Mouse (Mus musculus) mouse embryonic stem cell (cell line): Measurements from ENCODE around the gene Nars2.

ENCODE experiments used
- in situ Hi-C, 2 experiments: fragments of 300-500 bp; cut with MboI; formaldehyde crosslinking; loops; 1 replicate in 1 of 2; 3 replicates in 1 of 2; pipeline ENCODE4 v1.14.3; 2019 to 2020; ENCODE audit warnings: low sequenced_read_pairs in 2 of 2, low pct_unique_long_range_greater_than_20kb in 1 of 2, mixed read lengths in 1 of 2; ENCODE audit not compliant: unreplicated experiment in 1 of 2

Nars2 gene

GRCm38 (mm10) chr7:97083579-97083978, 132.3 kb downstream of the Nars2 start:
- in situ Hi-C loops = loop anchor here (10.0 kb wide), 2 partner anchors 109 to 221 kb away; no protein-coding TSS in a partner anchor

- in situ Hi-C loops = loop anchor here (10.0 kb wide), 2 partner anchors 109 to 221 kb away; no protein-coding TSS in a partner anchor
Measured at GRCm38 (mm10) chr7:97084181-97084580, 132.9 kb downstream of the Nars2 start.

GRCm38 (mm10) chr7:97085291-97085690, 134.0 kb downstream of the Nars2 start:
- in situ Hi-C loops = loop anchor here (10.0 kb wide), 2 partner anchors 110 to 220 kb away; no protein-coding TSS in a partner anchor

- in situ Hi-C loops = no loop called here
Measured at GRCm38 (mm10) chr7:97094241-97094640, 142.9 kb downstream of the Nars2 start.

- in situ Hi-C loops = no loop called here
Measured at GRCm38 (mm10) chr7:97108119-97108518, 156.8 kb downstream of the Nars2 start.
